Mouse (Mus musculus): ENCODE data around the gene Ankrd52.
A peak's percentile ranks its signal among the peaks of the same experiment; 100 is the strongest.
"Not testable (repeated sequence)": the region's sequence is repeated elsewhere in the genome, so short reads cannot be mapped to it uniquely, and the experiment has no call there.

The Ankrd52 gene

GRCm38 (mm10) chr10:128376455-128377211 is at the start of gene Ankrd52:
Ankrd52 (plus strand) TSS chr10:128377115.
- peak; percentile 92 to 94 for DNase-seq

- no peak for DNase-seq
Observed at GRCm38 (mm10) chr10:128327610-128328009, 49.3 kb upstream of the Ankrd52 start.

GRCm38 (mm10) chr10:128332358-128333249 is 44.3 kb upstream of the Ankrd52 start:
- DNase-seq = not testable (repeated sequence)

- DNase-seq = peak; percentile 65 to 84
Observed at GRCm38 (mm10) chr10:128335582-128335981, 41.3 kb upstream of the Ankrd52 start.

- no peak for DNase-seq
Observed at GRCm38 (mm10) chr10:128336195-128336594, 40.7 kb upstream of the Ankrd52 start.

GRCm38 (mm10) chr10:128336597-128336996 is 40.3 kb upstream of the Ankrd52 start:
- no peak for DNase-seq

- DNase-seq = peak; percentile 97 to 98
Observed at GRCm38 (mm10) chr10:128337306-128338181, 39.4 kb upstream of the Ankrd52 start, which contains the start of gene Cs. Cs (plus strand) TSS chr10:128337734.

- DNase-seq = no peak
Observed at GRCm38 (mm10) chr10:128338415-128338814, 38.5 kb upstream of the Ankrd52 start.

- DNase-seq = no peak
Observed at GRCm38 (mm10) chr10:128338948-128339347, 38.0 kb upstream of the Ankrd52 start.

GRCm38 (mm10) chr10:128340257-128340656 is 36.7 kb upstream of the Ankrd52 start:
- no peak for DNase-seq

GRCm38 (mm10) chr10:128343436-128343835 is 33.5 kb upstream of the Ankrd52 start:
- no peak for DNase-seq

GRCm38 (mm10) chr10:128344568-128345275 is 32.2 kb upstream of the Ankrd52 start:
- peak; percentile 84 to 87 for DNase-seq

- no peak for DNase-seq
Observed at GRCm38 (mm10) chr10:128347541-128347940, 29.4 kb upstream of the Ankrd52 start.

- peak in 1 of 2 experiments; percentile 63 for DNase-seq
Observed at GRCm38 (mm10) chr10:128358796-128359195, 18.1 kb upstream of the Ankrd52 start.

- no peak for DNase-seq
Observed at GRCm38 (mm10) chr10:128359226-128359625, 17.7 kb upstream of the Ankrd52 start.

- no peak for DNase-seq
Observed at GRCm38 (mm10) chr10:128361836-128362235, 15.1 kb upstream of the Ankrd52 start.

- no peak for DNase-seq
Observed at GRCm38 (mm10) chr10:128362568-128362967, 14.3 kb upstream of the Ankrd52 start.

- no peak for DNase-seq
Observed at GRCm38 (mm10) chr10:128367899-128368401, 9.0 kb upstream of the Ankrd52 start.

GRCm38 (mm10) chr10:128368402-128369217 is 8.3 kb upstream of the Ankrd52 start, which contains the start of gene Coq10a:
Coq10a (minus strand) TSS chr10:128368997.
- peak; percentile 94 to 97 for DNase-seq

GRCm38 (mm10) chr10:128369218-128369543 is 7.7 kb upstream of the Ankrd52 start:
- DNase-seq = no peak

- no peak for DNase-seq
Observed at GRCm38 (mm10) chr10:128369599-128369998, 7.3 kb upstream of the Ankrd52 start.

Measured in lung, postnatal 4 days (tissue).